Mouse (Mus musculus) retina, embryonic 14.5 days (tissue): ENCODE measurements around the gene Gm5741.

ENCODE experiments used
- DNase-seq: peaks from one replicate; pipeline ENCODE4 v3.0.0-alpha.2; 2015; ENCODE audit warnings: low spot score

Gene Gm5741

DNA sequence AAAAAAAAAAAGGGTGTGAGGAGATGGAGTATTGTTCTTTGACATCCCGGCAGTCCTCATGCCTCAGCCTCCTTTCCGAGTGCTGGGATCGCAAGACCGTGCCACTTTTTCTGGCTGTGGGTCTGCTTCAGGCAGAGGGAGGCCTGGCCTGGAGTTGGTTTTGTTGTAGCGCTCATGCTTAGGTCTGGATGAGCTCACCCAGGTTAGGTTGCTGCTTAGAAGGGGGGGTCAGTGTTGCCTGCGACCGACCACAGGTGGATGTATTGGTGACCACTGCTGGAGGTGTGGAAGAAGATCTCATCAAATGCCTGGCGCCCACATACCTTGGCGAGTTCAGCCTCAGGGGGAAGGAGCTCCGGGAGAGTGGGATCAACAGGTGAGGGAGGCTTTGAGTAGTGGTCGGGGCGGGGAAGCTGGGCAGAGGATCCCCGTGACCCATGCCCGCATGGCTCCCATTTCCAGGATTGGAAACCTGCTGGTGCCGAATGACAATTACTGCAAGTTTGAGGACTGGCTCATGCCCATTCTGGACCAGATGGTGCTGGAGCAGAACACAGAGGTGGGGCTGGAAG, 5.3 kb upstream of the Gm5741 start:
- no peak for DNase-seq

DNA sequence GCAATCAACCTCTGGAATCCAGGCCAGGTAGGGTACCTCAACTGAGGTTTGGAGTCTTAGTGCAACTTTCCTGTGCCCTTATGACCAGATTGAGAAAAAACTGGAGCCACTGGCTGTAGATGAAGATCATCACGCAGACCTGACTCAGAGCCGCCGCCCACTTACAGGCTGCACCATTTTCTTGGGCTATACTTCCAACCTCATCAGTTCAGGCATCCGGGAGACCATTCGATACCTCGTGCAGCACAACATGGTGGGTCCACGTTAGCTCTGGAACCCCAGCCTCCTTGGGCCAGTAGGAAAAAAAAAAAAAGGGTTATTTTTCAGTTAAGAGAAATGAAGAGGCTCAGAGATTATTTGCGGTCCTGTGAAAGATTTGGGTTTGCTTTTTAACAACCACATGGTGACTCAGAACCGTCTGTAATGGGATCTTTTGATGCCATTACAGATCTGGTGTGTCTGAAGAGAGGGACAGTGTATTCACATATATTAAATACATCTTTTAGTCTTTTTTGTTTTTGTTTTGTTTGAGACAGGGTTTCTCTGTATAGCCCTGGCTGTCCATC, 4.7 kb upstream of the Gm5741 start:
- no peak for DNase-seq

DNA sequence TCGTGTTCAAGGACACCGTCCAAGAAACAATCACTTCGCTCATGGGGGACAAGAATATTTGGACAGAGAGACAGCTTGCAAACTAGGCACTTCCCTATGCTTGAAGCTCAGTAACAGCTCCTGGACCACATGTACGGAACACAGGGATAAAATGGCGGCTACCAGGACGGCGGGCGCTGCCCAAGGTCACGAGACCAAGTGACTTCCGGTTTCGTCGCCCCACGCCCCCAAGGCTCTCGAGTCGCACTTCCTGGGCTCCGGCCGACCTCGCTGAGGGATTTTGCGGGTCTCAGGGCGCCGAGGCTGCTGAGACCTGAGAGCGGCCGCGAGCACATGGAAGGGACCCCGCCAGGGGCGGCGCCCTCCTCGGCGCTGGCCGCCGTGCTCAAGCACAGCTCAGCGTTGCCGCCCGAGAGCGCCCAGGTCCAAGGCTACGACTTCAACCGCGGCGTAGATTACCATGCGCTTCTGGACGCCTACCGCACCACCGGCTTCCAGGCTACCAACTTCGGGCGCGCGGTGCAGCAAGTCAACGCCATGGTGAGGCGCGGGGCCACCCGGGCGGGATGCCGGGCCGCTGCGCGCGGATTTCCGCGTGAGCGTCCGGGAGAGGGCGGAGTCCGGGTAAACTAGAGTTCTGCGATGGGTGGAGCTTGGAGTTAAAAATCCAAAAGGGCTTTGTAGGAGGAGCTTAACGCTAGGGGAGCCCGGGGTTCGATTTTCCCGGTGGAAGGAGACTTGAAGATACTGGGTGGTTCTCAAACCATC, 3.9 kb upstream of the Gm5741 start, which contains the start of gene Dhps:
Gene Dhps (plus strand): TSS at position 244 of the 768 bp plus-strand sequence.
- DNase-seq = peak; percentile 93

DNA sequence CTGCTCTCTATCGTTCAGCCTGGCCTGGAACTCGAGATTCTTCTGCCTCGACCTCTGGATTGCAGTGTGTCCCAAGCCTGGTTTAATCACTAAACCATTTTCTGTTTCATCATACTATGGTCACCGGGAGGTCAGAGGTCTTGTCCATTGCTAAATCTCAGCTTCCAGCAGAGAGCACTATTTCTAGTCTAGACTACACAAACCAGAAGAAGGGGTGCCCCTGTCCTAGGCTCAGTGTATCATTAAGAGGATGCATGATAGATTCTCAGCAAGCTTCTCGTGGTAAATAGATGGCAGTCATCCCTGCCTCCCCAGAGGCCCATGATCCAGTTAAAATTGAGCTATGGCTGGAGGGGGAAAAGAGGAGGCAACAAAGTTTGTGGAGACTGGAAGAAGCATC, 3.3 kb upstream of the Gm5741 start:
- DNase-seq = peak; percentile 28

DNA sequence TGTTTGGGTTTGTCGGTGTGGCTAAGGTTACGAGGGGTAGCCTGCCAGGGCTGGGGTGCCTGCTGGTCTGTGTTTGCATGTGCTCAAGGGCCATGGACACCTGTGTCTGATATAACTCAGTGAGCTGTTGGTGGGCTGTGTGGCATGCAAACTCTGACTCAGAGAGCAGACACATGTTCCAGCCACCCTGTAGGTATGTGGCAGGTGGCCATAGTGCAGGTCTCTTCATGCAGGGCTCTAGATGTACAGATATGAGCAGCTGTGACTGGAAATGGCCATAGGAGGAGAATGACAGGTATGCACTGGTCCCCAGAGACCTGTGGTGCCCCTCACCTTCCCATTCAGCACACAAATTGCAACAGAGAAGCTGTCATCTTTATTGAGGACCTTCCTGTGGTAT, 627 bp downstream of the Gm5741 start:
- DNase-seq = no peak

DNA sequence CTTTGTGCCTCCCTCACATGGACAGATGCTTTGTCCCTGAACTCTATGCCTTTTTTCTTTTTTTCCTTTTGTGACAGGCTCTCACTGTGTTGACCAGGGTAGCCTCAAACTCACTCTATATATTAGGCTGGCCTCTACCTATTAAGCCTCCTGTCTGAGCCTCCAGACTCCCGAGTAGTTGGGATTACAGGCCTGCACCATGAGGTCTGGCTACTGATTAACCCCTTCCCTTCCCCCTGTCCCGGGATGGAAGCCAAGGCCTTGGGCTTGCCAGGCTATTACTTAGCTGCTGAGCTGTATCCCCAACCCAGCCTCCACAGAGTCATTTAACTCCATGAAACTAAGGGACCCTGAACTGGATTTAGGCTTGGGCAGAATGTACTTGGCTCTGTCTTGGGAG, 2.6 kb downstream of the Gm5741 start:
- no peak for DNase-seq

DNA sequence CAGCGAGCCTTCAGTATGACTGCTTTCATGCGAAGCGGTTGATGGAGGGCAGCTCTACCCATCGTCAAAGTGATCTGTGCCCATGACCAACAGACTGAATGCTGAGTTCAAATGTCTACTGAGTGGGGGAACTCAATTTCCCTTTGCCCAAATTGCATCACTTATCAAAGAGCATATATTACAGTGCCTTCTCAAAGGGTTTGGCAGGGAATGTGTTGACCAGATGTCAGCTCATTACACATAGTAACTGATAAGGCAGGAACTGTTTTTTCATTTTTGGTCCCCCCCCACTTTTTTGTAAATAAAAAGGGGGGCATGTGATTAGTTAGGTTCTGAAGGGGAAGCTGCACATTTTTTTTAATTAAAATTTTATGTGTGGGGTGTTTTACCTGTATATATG, 5.2 kb downstream of the Gm5741 start:
- DNase-seq = no peak

GRCm38 (mm10) chr8:85059879-85060616, 7.7 kb downstream of the Gm5741 start, which contains the start of gene Fbxw9:
TSS of gene Fbxw9 (plus strand) at chr8:85060055.
- DNase-seq = peak; percentile 96

GRCm38 (mm10) chr8:85057367-85057766, 10.4 kb downstream of the Gm5741 start:
- no peak for DNase-seq

GRCm38 (mm10) chr8:85043619-85044018, 24.2 kb downstream of the Gm5741 start:
- DNase-seq = no peak

DNA sequence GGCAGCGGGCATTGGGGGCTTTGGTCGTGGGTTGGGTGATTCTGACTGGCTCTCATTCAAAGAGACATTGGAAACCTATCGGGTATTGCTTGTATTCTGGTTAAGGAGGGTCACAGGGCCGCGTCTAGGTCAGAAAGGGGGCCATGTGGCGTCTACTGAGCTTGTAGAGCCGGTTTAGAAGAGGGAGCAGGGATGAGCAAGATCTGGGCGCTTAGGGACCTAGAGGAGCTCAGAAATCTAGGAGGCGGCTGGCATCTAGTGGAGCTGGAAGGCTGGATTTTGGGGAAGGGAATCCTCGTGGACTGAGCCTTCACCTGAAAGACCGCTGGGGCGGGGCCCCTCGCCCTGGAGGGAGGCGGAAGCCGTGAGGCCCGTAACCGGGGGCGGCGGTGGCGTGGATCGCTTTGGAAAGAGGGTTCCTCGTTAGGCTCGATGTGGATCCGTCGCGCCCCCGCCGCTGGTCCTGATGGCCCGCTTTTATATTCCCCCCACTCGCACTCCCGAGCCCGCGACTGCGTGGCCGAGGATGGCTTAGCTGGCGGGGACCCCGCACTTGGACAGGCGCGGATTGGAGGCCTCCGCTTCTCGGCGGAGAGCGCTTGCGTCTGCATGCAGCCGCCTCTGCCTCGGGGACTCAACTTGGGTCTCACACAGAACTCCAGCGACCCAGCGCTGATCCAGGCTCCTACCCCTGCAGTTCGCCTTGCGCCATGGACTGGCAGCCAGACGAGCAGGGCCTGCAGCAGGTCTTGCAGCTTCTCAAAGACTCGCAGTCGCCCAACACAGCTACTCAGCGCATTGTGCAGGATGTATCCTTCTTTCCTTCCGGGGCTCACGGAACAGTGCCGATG, 29.9 kb downstream of the Gm5741 start:
- DNase-seq = peak; percentile 49

- peak; percentile 66 for DNase-seq
Measured at GRCm38 (mm10) chr8:85037366-85037680, 30.5 kb downstream of the Gm5741 start.

- DNase-seq = peak; percentile 94
Measured at GRCm38 (mm10) chr8:85036718-85037365, 30.9 kb downstream of the Gm5741 start, which contains the start of gene Tnpo2. TSS of gene Tnpo2 (plus strand) at chr8:85036915.

- no peak for DNase-seq
Measured at GRCm38 (mm10) chr8:85036381-85036717, 31.4 kb downstream of the Gm5741 start.

- no peak for DNase-seq
Measured at GRCm38 (mm10) chr8:85035728-85036310, 32.0 kb downstream of the Gm5741 start.

DNA sequence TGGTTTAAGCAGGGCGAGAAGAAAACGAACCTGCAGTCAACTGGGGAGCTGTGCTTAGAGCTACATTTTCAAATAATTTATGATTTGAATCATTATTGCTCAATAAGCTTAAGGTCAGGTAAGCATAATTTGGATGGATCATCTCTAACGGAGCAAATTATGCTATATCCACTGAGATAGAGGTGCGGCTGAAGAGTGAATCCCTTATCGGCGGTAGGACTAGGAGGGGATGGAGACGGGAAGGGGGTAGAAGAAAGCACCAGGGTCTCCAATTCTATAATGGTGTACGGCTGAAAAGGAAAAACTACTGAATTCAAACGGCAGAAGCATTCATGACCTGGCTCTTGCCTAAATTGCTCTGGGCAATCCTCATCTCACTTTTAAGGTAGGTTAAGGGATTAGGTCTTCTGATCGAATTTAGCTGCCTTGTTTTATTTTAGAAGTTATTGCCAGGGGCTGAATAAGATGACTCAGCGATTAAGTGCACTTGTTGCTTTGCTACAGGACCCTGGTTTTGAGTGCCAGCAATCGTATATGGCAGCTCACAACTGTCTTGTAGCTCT, 32.5 kb downstream of the Gm5741 start:
- peak; percentile 29 for DNase-seq

GRCm38 (mm10) chr8:85034764-85035163, 33.0 kb downstream of the Gm5741 start:
- DNase-seq = peak; percentile 80

DNA sequence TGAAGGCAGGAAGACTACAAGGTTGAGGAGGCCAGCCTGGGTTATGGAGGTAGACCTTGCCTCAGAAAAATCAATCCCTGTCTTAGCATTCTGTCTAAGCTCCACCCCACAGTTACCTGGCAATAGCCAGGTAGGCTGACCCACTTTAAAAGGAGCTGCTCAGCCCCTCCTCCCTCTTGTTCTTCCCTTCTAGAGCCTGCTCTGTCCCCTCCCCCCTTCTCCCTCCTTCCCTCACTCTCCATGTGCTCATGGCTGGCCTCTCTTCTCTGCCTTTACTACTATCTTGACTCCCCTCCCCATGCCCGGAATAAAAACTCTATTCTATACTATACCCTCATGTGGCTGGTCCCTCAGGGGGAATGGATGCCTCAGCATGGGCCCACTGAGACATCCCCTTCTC, 33.9 kb downstream of the Gm5741 start:
- DNase-seq = no peak

DNA sequence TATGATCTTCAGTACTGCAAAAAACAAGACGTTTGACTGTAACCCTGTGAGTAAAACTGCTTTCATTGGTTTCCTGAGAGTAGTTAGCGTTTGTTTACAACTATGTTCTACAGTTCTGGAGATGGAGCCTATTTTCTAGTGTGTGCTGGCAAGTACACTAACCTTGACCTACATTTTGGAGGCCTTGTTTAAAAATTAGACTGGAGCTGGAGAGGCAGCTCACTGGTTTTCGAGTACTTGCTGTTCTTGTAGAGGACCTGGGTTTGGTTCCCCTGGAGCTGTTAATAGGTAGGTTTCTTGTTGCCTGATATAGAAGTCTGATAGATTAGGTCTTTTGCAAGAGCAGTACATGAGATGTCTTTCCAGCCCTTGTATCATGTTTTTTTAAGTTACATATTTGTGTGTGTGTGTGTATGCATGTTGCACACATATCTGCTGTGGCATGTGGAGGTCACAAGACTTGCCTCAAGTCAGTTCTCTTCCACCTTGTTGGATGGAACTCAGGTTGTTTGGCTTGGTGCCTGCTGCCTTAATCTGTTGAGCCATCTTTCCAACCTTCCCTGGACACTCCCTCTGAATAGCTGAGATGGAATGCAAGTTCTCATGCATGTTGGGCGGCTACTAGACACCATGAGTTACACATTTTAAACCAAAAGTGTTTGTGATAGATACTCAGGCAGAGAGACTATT, 35.0 kb downstream of the Gm5741 start:
- no peak for DNase-seq

DNA sequence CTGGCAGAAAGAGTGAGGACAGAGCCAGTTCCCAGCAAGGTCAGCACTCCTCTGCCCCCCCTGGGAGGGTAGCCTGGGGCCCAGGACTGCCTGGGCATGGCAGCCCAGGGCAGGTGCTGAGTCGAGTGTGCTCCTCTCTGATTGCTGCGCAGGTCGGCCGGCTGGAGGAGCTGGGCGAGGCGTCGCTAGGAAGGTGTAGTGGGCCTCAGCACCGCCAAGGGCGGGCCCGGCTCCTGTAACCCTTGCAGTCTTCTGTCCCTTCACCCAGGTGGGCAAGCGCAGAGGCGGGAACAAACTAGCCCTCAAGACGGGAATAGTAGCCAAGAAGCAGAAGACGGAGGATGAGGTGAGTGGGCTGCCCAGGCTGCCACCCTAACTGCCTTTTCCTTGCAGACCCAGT, 38.5 kb downstream of the Gm5741 start:
- no peak for DNase-seq
